Mouse (Mus musculus) monocyte, adult 2 months (primary cell): ENCODE data around the gene Olfr1278.
"Not testable (repeated sequence)": the region's sequence is repeated elsewhere in the genome, so short reads cannot be mapped to it uniquely, and the experiment has no call there.

Experiments used
- DNase-seq, 2 experiments: peaks; one replicate each; pipeline ENCODE4 v3.0.0; 2022; ENCODE audit warnings: low spot score in 2 of 2, low read depth in 1 of 2

Olfr1278 gene

GRCm38 (mm10) chr2:111289836-111290235 lies at the start of gene Olfr1278:
Olfr1278 (plus strand) TSS chr2:111290136.
- no peak for DNase-seq

GRCm38 (mm10) chr2:111254216-111254615 lies 35.7 kb upstream of the Olfr1278 start, which contains the start of gene Olfr1276:
Olfr1276 (plus strand) TSS chr2:111254516.
- no peak for DNase-seq

GRCm38 (mm10) chr2:111274006-111274405 lies 15.9 kb upstream of the Olfr1278 start, which contains the start of gene Olfr1277:
Olfr1277 (minus strand) TSS chr2:111274106.
- no peak for DNase-seq

- no peak for DNase-seq
Measured at GRCm38 (mm10) chr2:111298541-111298940, 8.6 kb downstream of the Olfr1278 start.

GRCm38 (mm10) chr2:111300374-111300773 lies 10.4 kb downstream of the Olfr1278 start, which contains the start of gene Olfr1279:
Olfr1279 (plus strand) TSS chr2:111300635.
- DNase-seq: no peak

GRCm38 (mm10) chr2:111313717-111314116 lies 23.8 kb downstream of the Olfr1278 start, which contains the start of gene Olfr1280:
Olfr1280 (plus strand) TSS chr2:111314017.
- no peak for DNase-seq

GRCm38 (mm10) chr2:111326220-111326619 lies 36.3 kb downstream of the Olfr1278 start, which contains the start of gene Olfr1281:
Olfr1281 (plus strand) TSS chr2:111326520.
- DNase-seq: no peak

GRCm38 (mm10) chr2:111333721-111334120 lies 43.8 kb downstream of the Olfr1278 start:
- DNase-seq: not testable (repeated sequence)

- DNase-seq: no peak
Measured at GRCm38 (mm10) chr2:111335976-111336375, 46.0 kb downstream of the Olfr1278 start, which contains the start of gene Olfr1282. Olfr1282 (minus strand) TSS chr2:111336076.
